Mouse (Mus musculus): ENCODE measurements around the gene Hist1h1e.
"Not testable (repeated sequence)": the region's sequence is repeated elsewhere in the genome, so short reads cannot be mapped to it uniquely, and the experiment has no call there.

Hist1h1e gene

GRCm38 (mm10) chr13:23573034-23573897 lies 49.1 kb downstream of the Hist1h1e start:
- not testable (repeated sequence) for DNase-seq (ENCODE audit: low spot score)

GRCm38 (mm10) chr13:23572218-23573033 lies 49.9 kb downstream of the Hist1h1e start:
- DNase-seq (ENCODE audit: low spot score) = peak; percentile 18

- DNase-seq (ENCODE audit: low spot score) = peak; percentile 32
These were observed 50.7 kb downstream of the Hist1h1e start for GRCm38 (mm10) chr13:23571504-23572217.

GRCm38 (mm10) chr13:23571022-23571503 lies 51.3 kb downstream of the Hist1h1e start, which contains the start of the genes Hist1h2ae and Hist1h2bg:
TSS of gene Hist1h2ae (minus strand) at chr13:23571220.
TSS of gene Hist1h2bg (plus strand) at chr13:23571396.
- DNase-seq (ENCODE audit: low spot score) = peak; percentile 94

Measured in MN1 (cell line).